Mouse (Mus musculus): ENCODE measurements at regions not wholly inside any gene's neighbourhood (a gene's known extent, or its start where the extent isn't known, plus 50 kb on each side); places are given as distances from the start of the nearest gene placed in this dataset.

- Histone ChIP-seq H3K4me1 (ENCODE audit: insufficient read depth, low read depth, low read length) (peaks cover 7% of the 10 kb centered on the region), H3K27me3 (ENCODE audit: insufficient read depth, low read length) (peaks cover 10% of the 10 kb centered on the region), H3K36me3 (replicated peaks) (no peaks in the 10 kb centered on the region), H3K9me3 (replicated peaks) (no peaks in the 10 kb centered on the region), H3K4me3 (ENCODE audit: low read depth, low read length) (no peak overlapping the region)
- DNase-seq (ENCODE audit: low spot score) (no peak), ATAC-seq (ENCODE audit: extremely low read depth, insufficient number of reproducible peaks, low FRiP score, poor library complexity, severe bottlenecking) (no peak)
- TF ChIP-seq GATA2 (IDR thresholded peaks at IDR 0.05; ENCODE audit: borderline replicate concordance, low read depth, low read length) (no peak), CTCF (IDR thresholded peaks at IDR 0.05; ENCODE audit: low read depth, low read length) (no peak), TAL1 (conservative IDR thresholded peaks at IDR 0.05; ENCODE audit: low read depth, low read length) (no peak), POLR2AphosphoS5 (IDR thresholded peaks at IDR 0.05; ENCODE audit: insufficient replicate concordance, low read depth, low read length) (no peak), GATA1 (IDR thresholded peaks at IDR 0.05; ENCODE audit: borderline replicate concordance, low read length) (no peak)
Observed at GRCm38 (mm10) chr3:80056636-80057350, 172.5 kb downstream of the Fam198b start.

GRCm38 (mm10) chr3:80058722-80059121 is 174.4 kb downstream of the Fam198b start:
- Histone ChIP-seq H3K27me3 (ENCODE audit: insufficient read depth, low read length) (peaks cover 10% of the 10 kb centered on the region), H3K36me3 (replicated peaks) (no peaks in the 10 kb centered on the region), H3K4me3 (ENCODE audit: low read depth, low read length) (no peak overlapping the region), H3K9me3 (replicated peaks) (no peaks in the 10 kb centered on the region), H3K4me1 (ENCODE audit: insufficient read depth, low read depth, low read length) (peaks cover 3% of the 10 kb centered on the region; the same call in 1 of the 2 replicates)
- DNase-seq (ENCODE audit: low spot score): peak; percentile 13
- TF ChIP-seq POLR2AphosphoS5 (IDR thresholded peaks at IDR 0.05; ENCODE audit: insufficient replicate concordance, low read depth, low read length): no peak
- TF ChIP-seq TAL1 (conservative IDR thresholded peaks at IDR 0.05; ENCODE audit: low read depth, low read length): no peak
- no peak for TF ChIP-seq CTCF (IDR thresholded peaks at IDR 0.05; ENCODE audit: low read depth, low read length)
- TF ChIP-seq GATA1 (IDR thresholded peaks at IDR 0.05; ENCODE audit: borderline replicate concordance, low read length): no peak
- TF ChIP-seq GATA2 (IDR thresholded peaks at IDR 0.05; ENCODE audit: borderline replicate concordance, low read depth, low read length): no peak
- no peak for ATAC-seq (ENCODE audit: extremely low read depth, insufficient number of reproducible peaks, low FRiP score, poor library complexity, severe bottlenecking)

GRCm38 (mm10) chr3:80070726-80071125 is 186.4 kb downstream of the Fam198b start:
- no peak overlapping the region for H3K4me3 ChIP-seq (ENCODE audit: low read depth, low read length)
- ATAC-seq (ENCODE audit: extremely low read depth, insufficient number of reproducible peaks, low FRiP score, poor library complexity, severe bottlenecking): no peak
- no peaks in the 10 kb centered on the region for H3K9me3 ChIP-seq (replicated peaks)

GRCm38 (mm10) chr3:80079801-80080418 is 195.6 kb downstream of the Fam198b start:
- H3K4me3 ChIP-seq (ENCODE audit: low read depth, low read length): peak overlapping the region; percentile 58; the same call in 1 of the 2 replicates
- DNase-seq (ENCODE audit: low spot score) (peak; percentile 40), ATAC-seq (ENCODE audit: extremely low read depth, insufficient number of reproducible peaks, low FRiP score, poor library complexity, severe bottlenecking) (peak; percentile 63)
- H3K36me3 ChIP-seq (replicated peaks): no peaks in the 10 kb centered on the region
- H3K9me3 ChIP-seq (replicated peaks): no peaks in the 10 kb centered on the region
- H3K4me1 ChIP-seq (ENCODE audit: insufficient read depth, low read depth, low read length): peaks cover 5% of the 10 kb centered on the region
- no peaks in the 10 kb centered on the region; the same call in 1 of the 2 replicates for H3K27me3 ChIP-seq (ENCODE audit: insufficient read depth, low read length)
- TF ChIP-seq CTCF (IDR thresholded peaks at IDR 0.05; ENCODE audit: low read depth, low read length) (peak; percentile 45), GATA2 (IDR thresholded peaks at IDR 0.05; ENCODE audit: borderline replicate concordance, low read depth, low read length) (no peak)

More at GRCm38 (mm10) chr3:80070726-80071125, 186.4 kb downstream of the Fam198b start:
- no peak for DNase-seq (ENCODE audit: low spot score)
- H3K4me1 ChIP-seq (ENCODE audit: insufficient read depth, low read depth, low read length): no peaks in the 10 kb centered on the region
- peaks cover 4% of the 10 kb centered on the region for H3K27me3 ChIP-seq (ENCODE audit: insufficient read depth, low read length)
- no peaks in the 10 kb centered on the region for H3K36me3 ChIP-seq (replicated peaks)
- no peak for TF ChIP-seq CTCF (IDR thresholded peaks at IDR 0.05; ENCODE audit: low read depth, low read length)
- TF ChIP-seq POLR2AphosphoS5 (IDR thresholded peaks at IDR 0.05; ENCODE audit: insufficient replicate concordance, low read depth, low read length): no peak
- TF ChIP-seq TAL1 (conservative IDR thresholded peaks at IDR 0.05; ENCODE audit: low read depth, low read length): no peak
- TF ChIP-seq GATA2 (IDR thresholded peaks at IDR 0.05; ENCODE audit: borderline replicate concordance, low read depth, low read length): no peak
- no peak for TF ChIP-seq GATA1 (IDR thresholded peaks at IDR 0.05; ENCODE audit: borderline replicate concordance, low read length)

- no peak for DNase-seq (ENCODE audit: low spot score)
- no peak for ATAC-seq (ENCODE audit: extremely low read depth, insufficient number of reproducible peaks, low FRiP score, poor library complexity, severe bottlenecking)
- Histone ChIP-seq H3K36me3 (replicated peaks) (no peaks in the 10 kb centered on the region), H3K4me1 (ENCODE audit: insufficient read depth, low read depth, low read length) (peaks cover 5% of the 10 kb centered on the region), H3K4me3 (ENCODE audit: low read depth, low read length) (no peak overlapping the region), H3K27me3 (ENCODE audit: insufficient read depth, low read length) (no peaks in the 10 kb centered on the region; the same call in 1 of the 2 replicates), H3K9me3 (replicated peaks) (no peaks in the 10 kb centered on the region)
- TF ChIP-seq CTCF (IDR thresholded peaks at IDR 0.05; ENCODE audit: low read depth, low read length): no peak
- no peak for TF ChIP-seq GATA2 (IDR thresholded peaks at IDR 0.05; ENCODE audit: borderline replicate concordance, low read depth, low read length)
- no peak for TF ChIP-seq POLR2AphosphoS5 (IDR thresholded peaks at IDR 0.05; ENCODE audit: insufficient replicate concordance, low read depth, low read length)
- no peak for TF ChIP-seq GATA1 (IDR thresholded peaks at IDR 0.05; ENCODE audit: borderline replicate concordance, low read length)
- TF ChIP-seq TAL1 (conservative IDR thresholded peaks at IDR 0.05; ENCODE audit: low read depth, low read length): no peak
Observed at GRCm38 (mm10) chr3:80081210-80081609, 196.9 kb downstream of the Fam198b start.

GRCm38 (mm10) chr3:80082780-80083519 is 198.6 kb downstream of the Fam198b start:
- H3K36me3 ChIP-seq (replicated peaks): no peaks in the 10 kb centered on the region
- no peaks in the 10 kb centered on the region; the same call in 1 of the 2 replicates for H3K27me3 ChIP-seq (ENCODE audit: insufficient read depth, low read length)
- TF ChIP-seq GATA2 (IDR thresholded peaks at IDR 0.05; ENCODE audit: borderline replicate concordance, low read depth, low read length) (no peak), CTCF (IDR thresholded peaks at IDR 0.05; ENCODE audit: low read depth, low read length) (no peak), GATA1 (IDR thresholded peaks at IDR 0.05; ENCODE audit: borderline replicate concordance, low read length) (no peak), POLR2AphosphoS5 (IDR thresholded peaks at IDR 0.05; ENCODE audit: insufficient replicate concordance, low read depth, low read length) (no peak), TAL1 (conservative IDR thresholded peaks at IDR 0.05; ENCODE audit: low read depth, low read length) (no peak)
- H3K9me3 ChIP-seq (replicated peaks): no peaks in the 10 kb centered on the region
- peaks cover 5% of the 10 kb centered on the region for H3K4me1 ChIP-seq (ENCODE audit: insufficient read depth, low read depth, low read length)
- H3K4me3 ChIP-seq (ENCODE audit: low read depth, low read length): no peak overlapping the region
- DNase-seq (ENCODE audit: low spot score): no peak
- no peak for ATAC-seq (ENCODE audit: extremely low read depth, insufficient number of reproducible peaks, low FRiP score, poor library complexity, severe bottlenecking)

Data from G1E (cell line).